Mouse (Mus musculus) heart, embryonic 16.5 days (tissue): ENCODE measurements around the gene Fam170b. TPM values are rescaled to one million over a fixed set of nuclear protein-coding genes. Genes with fewer than 3 reads are reported as not detected.

Source experiments
- ATAC-seq: fragments of 200-750 bp; cut with Nextera tagmentation; replicated peaks from 2 replicates; pipeline ENCODE4 v1.8.0; 2017; ENCODE audit warnings: moderate number of reproducible peaks; ENCODE audit not compliant: insufficient read depth, low FRiP score; ENCODE audit errors: extremely low read depth
- H3K27ac ChIP-seq: fragments of 300-500 bp; sonication (generic); 2 replicates; pipeline ENCODE4 v1.5.1; 2014; ENCODE audit warnings: mild to moderate bottlenecking, low read length, control low read depth, moderate library complexity
- H3K27me3 ChIP-seq: fragments of 300-500 bp; sonication (generic); 2 replicates; pipeline ENCODE4 v1.6.1; 2014; ENCODE audit warnings: low read length, mixed read lengths; ENCODE audit not compliant: control insufficient read depth, insufficient read depth
- H3K36me3 ChIP-seq: fragments of 300-500 bp; sonication (generic); 2 replicates; pipeline ENCODE4 v1.6.1; 2014; ENCODE audit not compliant: control insufficient read depth, insufficient read depth
- H3K4me1 ChIP-seq: fragments of 300-500 bp; sonication (generic); 2 replicates; pipeline ENCODE4 v1.6.1; 2014; ENCODE audit warnings: low read length, mixed read lengths; ENCODE audit not compliant: control insufficient read depth, insufficient read depth
- H3K4me2 ChIP-seq: fragments of 300-500 bp; sonication (generic); 2 replicates; pipeline ENCODE4 v1.6.1; 2014; ENCODE audit warnings: low read depth, mild to moderate bottlenecking, control low read depth, low read length
- H3K4me3 ChIP-seq: fragments of 300-500 bp; sonication (generic); 2 replicates; pipeline ENCODE4 v1.5.1; 2014; ENCODE audit warnings: mild to moderate bottlenecking, control low read depth, low read length
- H3K9ac ChIP-seq: fragments of 300-500 bp; sonication (generic); 2 replicates; pipeline ENCODE4 v1.6.1; 2014; ENCODE audit warnings: low read length, control low read depth
- H3K9me3 ChIP-seq: fragments of 300-500 bp; sonication (generic); replicated peaks from 2 replicates; pipeline ENCODE4 v1.6.1; 2016; ENCODE audit warnings: low read length; ENCODE audit not compliant: control insufficient read depth
- WGBS: fragments of 180-500 bp; shearing (Covaris S2); extraction: QIAGEN DNeasy Blood & Tissue Kit; methylation state at CpG from one replicate; pipeline ENCODE4 v1.1.7; 2014; 5-methylcytosine and 5-hydroxymethylcytosine counted together
- polyA plus RNA-seq: library from polyadenylated mRNA; unstranded; fragments of >200 nt; fragmentation: Nextera tagmentation; extraction: Ambion mirVana; gene quantifications from 2 replicates; pipeline ENCODE4 v1.2.1, GENCODE M21; 2015

The Fam170b gene
- polyA plus RNA-seq, 1 experiment from 2014 or later: not detected

DNA sequence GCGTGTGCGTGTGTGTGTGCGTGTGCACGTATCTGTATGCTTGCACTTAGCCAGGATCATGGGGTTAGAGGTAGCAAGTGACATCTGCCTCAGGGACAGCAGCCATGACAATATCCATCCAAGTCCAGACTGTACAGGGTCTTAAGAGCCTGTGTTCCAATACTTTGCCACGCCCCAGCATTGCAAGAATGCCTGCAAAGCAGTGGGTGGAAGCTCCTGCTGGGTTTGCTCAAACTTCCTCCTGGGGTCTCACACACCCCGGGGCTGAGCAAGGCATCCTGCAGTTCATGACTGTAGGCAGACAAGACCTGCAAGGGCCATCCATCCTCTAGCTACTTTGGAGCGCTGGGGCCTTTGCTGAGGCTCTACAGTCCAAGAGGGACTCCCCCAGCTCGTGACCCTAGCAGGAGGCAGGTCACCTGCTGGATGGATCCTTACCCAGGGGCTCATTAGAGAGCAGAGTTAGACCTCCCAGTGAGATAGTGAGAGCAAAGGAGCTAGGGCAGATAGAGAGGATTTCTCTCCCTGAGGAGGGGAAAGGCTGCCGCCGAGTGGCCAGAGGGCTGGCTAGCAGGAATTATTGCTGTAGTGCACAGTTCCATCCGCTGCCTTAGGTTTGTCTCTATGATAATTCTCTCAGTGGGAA lies 32.6 kb upstream of the Fam170b start:
- 60% methylated on average over 11 of the region's 11 CpGs for WGBS
- Histone ChIP-seq H3K27ac (no peak overlapping the region), H3K4me3 (no peak overlapping the region), H3K27me3 (no peaks in the 10 kb centered on the region), H3K36me3 (no peaks in the 10 kb centered on the region), H3K4me2 (no peak overlapping the region), H3K4me1 (no peaks in the 10 kb centered on the region), H3K9me3 (no peaks in the 10 kb centered on the region), H3K9ac (no peak overlapping the region)
- 0 out of 2 replicates have a peak, but pooled peaks have one; percentile 37 for ATAC-seq

DNA sequence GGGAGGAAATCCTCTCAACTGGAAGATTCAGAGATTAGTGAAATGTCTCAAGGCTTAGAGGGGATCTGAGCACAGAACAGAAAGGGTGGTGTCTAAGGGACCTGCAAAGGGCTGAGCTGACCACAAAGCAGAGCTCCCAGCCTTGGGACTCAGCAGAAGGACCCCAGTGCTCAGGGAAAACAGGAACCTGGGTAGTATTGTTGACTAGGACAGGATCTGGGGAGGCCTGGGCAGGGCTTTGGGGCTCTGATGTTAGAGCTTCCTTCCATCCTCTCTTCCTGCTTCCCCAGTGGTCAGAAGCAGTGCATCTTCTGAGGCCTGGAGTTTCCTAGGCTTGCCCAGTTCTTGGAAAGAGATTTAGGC lies 32.1 kb upstream of the Fam170b start:
- Histone ChIP-seq H3K4me2 (no peak overlapping the region), H3K9ac (no peak overlapping the region), H3K4me3 (no peak overlapping the region), H3K4me1 (no peaks in the 10 kb centered on the region), H3K27me3 (no peaks in the 10 kb centered on the region), H3K9me3 (no peaks in the 10 kb centered on the region), H3K27ac (no peak overlapping the region), H3K36me3 (no peaks in the 10 kb centered on the region)
- ATAC-seq: no peak

DNA sequence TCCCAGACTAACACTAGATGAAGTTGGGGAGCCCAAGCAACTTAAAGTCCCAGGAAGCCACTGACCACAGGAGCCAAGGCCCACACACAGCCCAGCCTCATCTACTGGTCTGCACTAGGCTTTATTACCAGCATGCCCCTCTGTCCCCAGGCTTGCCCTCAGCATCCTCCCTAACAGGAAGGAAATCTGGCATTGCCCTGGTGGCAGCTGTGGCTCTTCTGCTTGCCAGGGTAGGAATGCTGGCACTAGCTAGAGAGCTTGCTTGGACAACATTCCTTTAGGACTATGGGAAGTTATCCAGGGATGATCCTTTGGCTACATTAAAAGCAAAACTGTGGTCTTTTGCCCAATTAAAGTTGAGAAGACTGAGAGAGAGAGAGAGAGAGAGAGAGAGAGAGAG lies 23.7 kb upstream of the Fam170b start:
- H3K4me1 ChIP-seq: peaks cover 5% of the 10 kb centered on the region; the same call in 1 of the 2 replicates
- ATAC-seq: no peak
- H3K27ac ChIP-seq: no peak overlapping the region
- H3K4me3 ChIP-seq: no peak overlapping the region
- no peaks in the 10 kb centered on the region for H3K9me3 ChIP-seq
- no peaks in the 10 kb centered on the region for H3K27me3 ChIP-seq
- no peaks in the 10 kb centered on the region for H3K36me3 ChIP-seq
- no peak overlapping the region for H3K9ac ChIP-seq
- H3K4me2 ChIP-seq: no peak overlapping the region

DNA sequence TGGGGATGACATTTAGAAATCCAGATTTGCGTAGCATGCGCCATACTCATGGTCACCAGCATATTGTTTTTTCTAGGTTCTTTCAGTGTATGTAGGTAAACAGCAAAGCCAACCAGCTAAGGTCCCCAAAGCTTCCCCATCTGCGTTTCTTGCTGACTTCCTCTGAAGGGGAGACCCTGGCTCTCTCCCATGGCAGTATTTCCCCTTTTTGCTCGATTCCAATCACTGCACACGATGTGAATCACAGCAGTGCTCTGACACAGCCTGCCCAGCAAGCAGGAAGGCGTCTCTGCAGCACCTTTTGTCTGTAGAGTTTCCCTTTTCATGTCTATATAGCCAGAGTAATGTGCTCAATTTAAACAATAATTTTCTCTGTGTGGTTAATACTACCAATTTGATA lies 21.3 kb upstream of the Fam170b start:
- Histone ChIP-seq H3K4me2 (no peak overlapping the region), H3K27me3 (no peaks in the 10 kb centered on the region), H3K9ac (no peak overlapping the region), H3K4me1 (peaks cover 11% of the 10 kb centered on the region; the same call in 1 of the 2 replicates), H3K36me3 (no peaks in the 10 kb centered on the region), H3K27ac (no peak overlapping the region), H3K9me3 (no peaks in the 10 kb centered on the region), H3K4me3 (no peak overlapping the region)
- 65% methylated on average over 6 of the region's 6 CpGs for WGBS
- ATAC-seq: no peak

DNA sequence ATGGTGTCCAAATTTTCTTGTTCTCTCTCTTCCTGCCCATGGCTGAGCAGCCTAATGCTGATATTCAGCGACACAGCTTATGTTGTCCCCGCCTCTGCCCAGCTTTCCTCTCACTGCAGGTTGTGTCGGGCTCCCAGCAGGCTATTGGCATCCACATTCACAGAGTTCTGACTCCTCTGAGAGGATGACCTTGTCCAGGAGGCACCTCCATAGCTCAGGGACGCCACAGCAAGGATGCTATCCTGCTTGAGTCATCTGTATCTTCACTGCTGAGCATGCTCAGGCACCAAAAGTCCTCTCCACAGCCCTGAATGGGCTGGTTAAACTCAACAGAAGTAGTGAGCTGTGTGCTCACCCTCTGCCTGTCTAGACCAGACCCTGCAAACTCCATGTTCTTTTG lies 18.8 kb upstream of the Fam170b start:
- no peak for ATAC-seq
- 58% methylated on average over 4 of the region's 4 CpGs for WGBS
- H3K36me3 ChIP-seq: no peaks in the 10 kb centered on the region
- H3K27me3 ChIP-seq: no peaks in the 10 kb centered on the region
- no peak overlapping the region for H3K9ac ChIP-seq
- H3K27ac ChIP-seq: no peak overlapping the region
- H3K9me3 ChIP-seq: no peaks in the 10 kb centered on the region
- H3K4me3 ChIP-seq: no peak overlapping the region
- peaks cover 22% of the 10 kb centered on the region; the same call in 1 of the 2 replicates for H3K4me1 ChIP-seq
- H3K4me2 ChIP-seq: no peak overlapping the region

DNA sequence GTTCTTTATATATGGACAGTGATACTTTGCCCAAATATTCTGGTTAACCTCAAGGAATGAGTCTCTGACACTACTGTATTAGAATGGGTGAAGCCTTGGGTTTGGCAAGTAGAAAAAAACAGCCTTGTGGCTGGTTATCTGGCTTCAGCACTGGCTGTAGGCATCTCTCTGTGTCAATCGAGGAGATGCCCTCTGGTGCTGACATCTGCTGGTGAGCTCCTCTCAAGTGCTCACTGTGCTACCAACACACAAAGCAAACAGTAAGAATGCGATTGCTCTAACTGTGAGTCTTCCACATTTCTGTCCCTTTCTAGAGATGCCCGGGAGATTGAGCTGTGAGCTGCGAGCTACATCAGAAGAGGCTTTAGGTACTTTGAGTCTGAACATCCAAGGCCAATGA lies 17.2 kb upstream of the Fam170b start:
- no peak overlapping the region for H3K4me3 ChIP-seq
- no peaks in the 10 kb centered on the region for H3K36me3 ChIP-seq

DNA sequence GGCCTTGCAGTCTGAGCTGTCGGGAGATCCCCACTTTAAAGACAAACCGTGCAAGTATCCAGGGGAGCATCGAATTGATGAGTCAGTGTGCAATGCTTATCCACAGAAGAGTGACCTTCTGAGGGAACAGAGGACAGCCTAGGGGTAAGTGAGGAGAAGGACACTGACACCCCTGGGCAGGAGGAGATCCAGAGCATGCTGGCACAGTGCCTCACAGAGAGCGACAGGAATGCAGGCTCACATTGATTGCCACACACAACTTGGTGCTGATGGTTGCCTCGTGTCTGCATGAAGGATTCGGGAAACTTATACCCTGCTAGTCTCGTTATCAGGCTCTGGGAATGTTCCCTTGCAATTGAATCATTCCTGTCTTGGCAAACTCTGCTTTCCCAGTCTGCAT lies 16.5 kb upstream of the Fam170b start:
- Histone ChIP-seq H3K9me3 (no peaks in the 10 kb centered on the region), H3K36me3 (no peaks in the 10 kb centered on the region), H3K27ac (peak overlapping the region; percentile 59), H3K27me3 (no peaks in the 10 kb centered on the region), H3K4me2 (peak overlapping the region; percentile 45), H3K4me3 (no peak overlapping the region), H3K9ac (no peak overlapping the region), H3K4me1 (peaks cover 22% of the 10 kb centered on the region; the same call in 1 of the 2 replicates)
- ATAC-seq: peak; percentile 86
- 29% methylated on average over 7 of the region's 7 CpGs for WGBS

More for the DNA sequence above, 17.2 kb upstream of the Fam170b start:
- Histone ChIP-seq H3K9me3 (no peaks in the 10 kb centered on the region), H3K9ac (no peak overlapping the region), H3K4me2 (no peak overlapping the region), H3K27ac (peak overlapping the region; percentile 59), H3K4me1 (peaks cover 22% of the 10 kb centered on the region; the same call in 1 of the 2 replicates), H3K27me3 (no peaks in the 10 kb centered on the region)
- ATAC-seq: no peak
- 70% methylated on average over 4 of the region's 4 CpGs for WGBS

DNA sequence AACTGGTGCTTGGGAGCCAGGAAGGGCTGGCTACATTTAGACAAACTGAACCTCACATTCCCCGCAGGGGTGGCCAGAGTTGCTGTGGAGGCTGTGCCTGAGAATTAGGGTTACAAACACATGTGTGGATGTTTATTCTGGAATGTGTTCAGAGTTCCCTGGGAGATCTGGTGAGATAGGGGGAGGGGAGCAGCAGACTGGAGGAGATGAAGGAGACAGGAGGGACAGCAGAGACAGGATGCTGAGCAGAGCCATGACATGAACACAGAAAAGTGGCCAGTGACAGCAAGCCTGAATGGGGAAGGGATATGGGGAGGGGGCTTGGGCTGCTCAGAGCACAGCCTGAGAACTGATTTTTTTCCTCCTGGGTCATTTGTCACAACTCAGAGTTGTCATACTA lies 14.5 kb upstream of the Fam170b start:
- Histone ChIP-seq H3K9me3 (no peaks in the 10 kb centered on the region), H3K4me1 (peaks cover 25% of the 10 kb centered on the region; the same call in 1 of the 2 replicates), H3K27me3 (no peaks in the 10 kb centered on the region), H3K27ac (no peak overlapping the region), H3K9ac (no peak overlapping the region), H3K4me2 (no peak overlapping the region), H3K36me3 (no peaks in the 10 kb centered on the region), H3K4me3 (no peak overlapping the region)
- WGBS: 54% methylated on average over 1 of the region's 1 CpGs
- no peak for ATAC-seq

DNA sequence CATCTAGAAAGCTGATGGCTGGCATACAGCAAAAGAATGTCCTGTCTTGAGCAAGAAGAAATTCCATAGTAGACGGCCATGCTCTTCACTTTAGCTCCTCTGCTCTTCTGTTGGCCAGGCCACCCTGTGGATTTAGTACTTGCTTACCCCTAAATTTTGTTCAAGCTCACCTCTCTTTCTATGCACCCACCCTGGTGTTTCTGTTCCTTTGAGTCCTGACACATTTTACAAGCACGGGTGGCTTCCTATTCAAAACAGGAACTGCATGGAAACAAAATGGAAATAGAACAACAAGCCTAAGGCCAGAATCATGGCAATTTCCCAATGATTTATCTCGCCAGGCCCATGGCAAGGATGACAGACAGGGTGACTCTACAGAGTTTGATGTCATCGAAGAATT lies 10.9 kb upstream of the Fam170b start:
- no peaks in the 10 kb centered on the region for H3K9me3 ChIP-seq
- H3K4me1 ChIP-seq: peaks cover 20% of the 10 kb centered on the region
- H3K4me2 ChIP-seq: no peak overlapping the region
- no peak overlapping the region for H3K27ac ChIP-seq
- no peak overlapping the region for H3K4me3 ChIP-seq
- H3K9ac ChIP-seq: no peak overlapping the region
- no peaks in the 10 kb centered on the region for H3K27me3 ChIP-seq
- H3K36me3 ChIP-seq: no peaks in the 10 kb centered on the region
- ATAC-seq: no peak
- WGBS: 74% methylated on average over 4 of the region's 4 CpGs
